9 mouse cellular contexts compared by ENCODE assay signal in the genomic region with DNA sequence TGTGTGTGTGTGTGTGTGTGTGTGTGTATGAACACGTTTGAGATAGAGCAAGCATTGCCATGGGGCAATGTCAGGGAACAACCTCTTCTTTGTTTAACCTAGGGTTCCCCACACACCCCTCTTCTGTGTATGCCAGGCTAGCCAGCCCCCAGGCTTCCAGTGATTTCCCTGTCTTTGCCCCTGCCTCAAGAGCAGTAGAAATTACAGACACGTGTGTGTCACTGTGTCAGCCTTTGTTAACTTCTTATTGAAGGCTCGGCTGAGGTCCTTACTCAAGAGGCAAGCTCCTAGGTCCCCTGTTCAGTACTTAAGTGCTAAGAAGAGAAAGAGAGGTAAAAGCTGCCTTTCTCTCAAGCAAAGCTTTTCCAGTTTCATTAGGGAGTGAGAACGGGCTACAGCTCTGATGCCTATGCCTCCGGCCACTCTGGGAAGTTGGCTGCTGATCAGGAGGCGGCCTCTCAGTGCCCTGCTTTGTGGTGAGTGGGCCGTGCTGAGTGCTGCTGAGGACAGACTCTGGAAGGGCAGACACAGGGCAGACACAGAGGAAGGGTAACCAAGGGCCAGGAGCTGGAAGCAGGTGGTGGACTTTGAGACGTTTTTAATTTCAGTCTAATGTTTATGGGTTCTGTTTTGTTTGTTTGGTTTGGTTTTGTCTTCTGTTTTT.
DNase-seq lines count a peak whose midpoint lies in the region; ATAC-seq and TF ChIP-seq lines count a peak whose summit lies in the region.
"Had no signal": no experiment of that assay in that cellular context is flagged by ENCODE, and none has a peak within 500 bp of the region (broad histone marks: within the 10 kb centered on the region; RNA-seq: fewer than 3 reads in every experiment).

No protein-coding gene starts in this region.

- no peak for TF ChIP-seq CTCF in liver, adult 2 months (IDR thresholded peaks at IDR 0.05; ENCODE audit: low read depth, low read length)
- TF ChIP-seq CTCF in kidney, postnatal 0 days (IDR thresholded peaks at IDR 0.05; ENCODE audit: low read depth) = no peak

- no peak overlapping the region for H3K4me2 ChIP-seq in embryonic facial prominence, embryonic 11.5 days (ENCODE audit: low read depth, low read length)
- peak overlapping the region; percentile 33; the same call in 1 of the 2 replicates for H3K4me2 ChIP-seq in heart, embryonic 12.5 days
- no peak overlapping the region for H3K4me2 ChIP-seq in kidney, postnatal 0 days (ENCODE audit: low read length)
- H3K4me2 ChIP-seq in lung, embryonic 16.5 days (ENCODE audit: low read depth, low read length) = no peak overlapping the region
- H3K4me2 ChIP-seq: lung, embryonic 15.5 days had no signal

- WGBS in liver, adult 2 months = 9% methylated on average over 8 of the region's 8 CpGs
- 15% methylated on average over 8 of the region's 8 CpGs for WGBS in embryonic facial prominence, embryonic 11.5 days
- WGBS in heart, embryonic 12.5 days = 22% methylated on average over 8 of the region's 8 CpGs
- WGBS in kidney, postnatal 0 days = 31% methylated on average over 8 of the region's 8 CpGs
- 17% methylated on average over 8 of the region's 8 CpGs for WGBS in lung, embryonic 16.5 days

- no peak overlapping the region for H3K9ac ChIP-seq in liver, adult 2 months (ENCODE audit: low read depth, low read length)
- no peak overlapping the region for H3K9ac ChIP-seq in embryonic facial prominence, embryonic 11.5 days (replicated peaks; ENCODE audit: low read length)
- H3K9ac ChIP-seq in heart, embryonic 12.5 days = no peak overlapping the region
- H3K9ac ChIP-seq in kidney, postnatal 0 days (ENCODE audit: low read depth, low read length) = no peak overlapping the region
- no peak overlapping the region for H3K9ac ChIP-seq in lung, embryonic 16.5 days (ENCODE audit: low read length)
- H3K9ac ChIP-seq: lung, embryonic 15.5 days had no signal

- DNase-seq in liver, adult 2 months (ENCODE audit: extremely low read depth, low read depth, low spot score) = peak; percentile 77
- no peak for DNase-seq in liver
- DNase-seq in embryonic facial prominence, embryonic 11.5 days (ENCODE audit: low spot score) = peak; percentile 39
- DNase-seq in kidney, postnatal 0 days (ENCODE audit: low spot score) = no peak
- peak; percentile 30 for DNase-seq in right cerebral cortex, postnatal 25 days

- no peak overlapping the region for H3K4me3 ChIP-seq in liver, adult 2 months (ENCODE audit: insufficient read depth, low read depth, low read length)
- no peak overlapping the region for H3K4me3 ChIP-seq in embryonic facial prominence, embryonic 11.5 days (ENCODE audit: low read depth, low read length)
- H3K4me3 ChIP-seq in heart, embryonic 12.5 days = no peak overlapping the region
- H3K4me3 ChIP-seq in kidney, postnatal 0 days (replicated peaks; ENCODE audit: low read depth, low read length) = no peak overlapping the region
- no peak overlapping the region for H3K4me3 ChIP-seq in lung, embryonic 16.5 days (ENCODE audit: low read length)
- H3K4me3 ChIP-seq: lung, embryonic 15.5 days had no signal

- ATAC-seq in embryonic facial prominence, embryonic 11.5 days (replicated peaks; ENCODE audit: insufficient number of reproducible peaks, low FRiP score, low TSS enrichment, low read depth) = peak; percentile 71; the same call in 1 of the 2 replicates
- ATAC-seq in heart, embryonic 12.5 days (ENCODE audit: insufficient number of reproducible peaks, low FRiP score) = peak; percentile 82; the same call in 1 of the 2 replicates
- no peak for ATAC-seq in kidney, postnatal 0 days (replicated peaks; ENCODE audit: low FRiP score, low read depth)
- peak; percentile 86 for ATAC-seq in lung, embryonic 16.5 days (ENCODE audit: low read depth)
- no peak for ATAC-seq in inflammation-experienced regulatory T-cells, adult 6 months

- peaks cover 4% of the 10 kb centered on the region; the same call in 1 of the 2 replicates for H3K36me3 ChIP-seq in liver, adult 2 months (ENCODE audit: control insufficient read depth, insufficient read depth, low read length)
- no peaks in the 10 kb centered on the region for H3K36me3 ChIP-seq in embryonic facial prominence, embryonic 11.5 days (replicated peaks; ENCODE audit: control insufficient read depth, insufficient read depth, low read depth, low read length)
- H3K36me3 ChIP-seq in heart, embryonic 12.5 days = no peaks in the 10 kb centered on the region
- H3K36me3 ChIP-seq in kidney, postnatal 0 days (ENCODE audit: insufficient read depth, low read length) = 0 out of 2 replicates have a peak, but pooled peaks cover 2% of the 10 kb centered on the region
- no peaks in the 10 kb centered on the region for H3K36me3 ChIP-seq in lung, embryonic 16.5 days (ENCODE audit: control insufficient read depth, insufficient read depth, low read length)
- H3K36me3 ChIP-seq: lung, embryonic 15.5 days had no signal

- H3K27me3 ChIP-seq in liver, adult 2 months (ENCODE audit: control insufficient read depth, insufficient read depth, low read length) = no peaks in the 10 kb centered on the region
- no peaks in the 10 kb centered on the region for H3K27me3 ChIP-seq in embryonic facial prominence, embryonic 11.5 days (ENCODE audit: control insufficient read depth, insufficient read depth, low read length)
- H3K27me3 ChIP-seq in heart, embryonic 12.5 days (replicated peaks) = no peaks in the 10 kb centered on the region
- no peaks in the 10 kb centered on the region for H3K27me3 ChIP-seq in kidney, postnatal 0 days (ENCODE audit: insufficient read depth, low read length)
- H3K27me3 ChIP-seq in lung, embryonic 16.5 days (ENCODE audit: control insufficient read depth, insufficient read depth, low read depth, low read length) = no peaks in the 10 kb centered on the region
- H3K27me3 ChIP-seq: lung, embryonic 15.5 days had no signal

- H3K27ac ChIP-seq in liver, adult 2 months (replicated peaks; ENCODE audit: insufficient read depth, low read depth, low read length) = peak overlapping the region; percentile 26; the same call in 1 of the 2 replicates
- no peak overlapping the region for H3K27ac ChIP-seq in embryonic facial prominence, embryonic 11.5 days (replicated peaks; ENCODE audit: low read depth, low read length)
- peak overlapping the region; percentile 50 for H3K27ac ChIP-seq in heart, embryonic 12.5 days (ENCODE audit: poor library complexity, severe bottlenecking)
- H3K27ac ChIP-seq in kidney, postnatal 0 days = peak overlapping the region; percentile 54; the same call in 1 of the 2 replicates
- H3K27ac ChIP-seq in lung, embryonic 16.5 days (ENCODE audit: low read length) = peak overlapping the region; percentile 3
- H3K27ac ChIP-seq: lung, embryonic 15.5 days had no signal

- H3K4me1 ChIP-seq in liver, adult 2 months (ENCODE audit: control insufficient read depth, insufficient read depth, low read length) = peaks cover 24% of the 10 kb centered on the region
- no peaks in the 10 kb centered on the region; the same call in 1 of the 2 replicates for H3K4me1 ChIP-seq in embryonic facial prominence, embryonic 11.5 days (ENCODE audit: control insufficient read depth, insufficient read depth, low read length)
- H3K4me1 ChIP-seq in heart, embryonic 12.5 days (replicated peaks) = peaks cover 46% of the 10 kb centered on the region
- peaks cover 19% of the 10 kb centered on the region for H3K4me1 ChIP-seq in kidney, postnatal 0 days (replicated peaks; ENCODE audit: insufficient read depth, low read length)
- H3K4me1 ChIP-seq in lung, embryonic 16.5 days (replicated peaks; ENCODE audit: control insufficient read depth, insufficient read depth, low read length) = peaks cover 11% of the 10 kb centered on the region

- no peak for TF ChIP-seq POLR2A in liver, adult 2 months (IDR thresholded peaks at IDR 0.05; ENCODE audit: extremely low read depth, insufficient read depth, low read length)

- H3K79me2 ChIP-seq in liver, adult 2 months (ENCODE audit: control insufficient read depth, insufficient read depth, low read length) = peaks cover 21% of the 10 kb centered on the region; the same call in 1 of the 2 replicates

- H3K9me3 ChIP-seq in embryonic facial prominence, embryonic 11.5 days (replicated peaks; ENCODE audit: control insufficient read depth, low read length) = no peaks in the 10 kb centered on the region
- no peaks in the 10 kb centered on the region for H3K9me3 ChIP-seq in heart, embryonic 12.5 days (replicated peaks)
- H3K9me3 ChIP-seq in kidney, postnatal 0 days (replicated peaks; ENCODE audit: low read length) = no peaks in the 10 kb centered on the region
- no peaks in the 10 kb centered on the region for H3K9me3 ChIP-seq in lung, embryonic 16.5 days (ENCODE audit: control insufficient read depth, low read length)
- H3K9me3 ChIP-seq: lung, embryonic 15.5 days had no signal

Comparison
In these comparisons a context has a peak if more than half of its experiments do, and no peak if none do; other contexts are left out.
1. DNase-seq: peak in liver, adult 2 months (single experiment), embryonic facial prominence, embryonic 11.5 days (single experiment) and right cerebral cortex, postnatal 25 days (single experiment); none in liver (single experiment) and kidney, postnatal 0 days (single experiment).
2. ATAC-seq: peak in embryonic facial prominence, embryonic 11.5 days (single experiment), heart, embryonic 12.5 days (single experiment) and lung, embryonic 16.5 days (single experiment); none in kidney, postnatal 0 days (single experiment) and inflammation-experienced regulatory T-cells, adult 6 months (single experiment).